Mouse (Mus musculus) CH12.LX (cell line): ENCODE data around the gene Add2. TPM values are rescaled to one million over a fixed set of nuclear protein-coding genes. Genes with fewer than 3 reads are reported as not detected.

Experiments
- DNase-seq: peaks from one replicate; pipeline ENCODE4 v3.0.0-alpha.2; 2013; ENCODE audit errors: extremely low read depth
- H3K27ac ChIP-seq: 2 replicates; pipeline ENCODE4 v1.5.1; 2012; ENCODE audit warnings: low read depth, mild to moderate bottlenecking, control low read depth, moderate library complexity; ENCODE audit not compliant: insufficient read depth
- H3K27me3 ChIP-seq: replicated peaks from 2 replicates; pipeline ENCODE3; 2012; ENCODE audit warnings: inconsistent platforms
- H3K36me3 ChIP-seq, 2 experiments: replicated peaks in 1 of 2; 2 replicates each; pipeline versions ENCODE3 to v1.6.1; 2012; ENCODE audit warnings: inconsistent platforms in 1 of 2, low read length in 1 of 2, mild to moderate bottlenecking in 1 of 2, mixed read lengths in 1 of 2, moderate library complexity in 1 of 2; ENCODE audit not compliant: control insufficient read depth in 1 of 2, insufficient read depth in 1 of 2
- H3K4me1 ChIP-seq, 2 experiments: 2 replicates each; pipeline ENCODE4 v1.6.1; 2012; ENCODE audit warnings: inconsistent platforms in 1 of 2, moderate library complexity in 1 of 2; ENCODE audit not compliant: insufficient read depth in 2 of 2, control insufficient read depth in 1 of 2
- H3K4me2 ChIP-seq: 2 replicates; pipeline ENCODE4 v1.6.1; 2012; ENCODE audit warnings: low read depth, mild to moderate bottlenecking, control low read depth; ENCODE audit not compliant: poor library complexity, insufficient read depth, severe bottlenecking
- H3K4me3 ChIP-seq, 3 experiments: fragments of 150-350 bp in 1 of 3; sonication (generic) in 1 of 3; replicated peaks in 1 of 3; 2 replicates each; pipeline versions ENCODE3 to v1.5.1; 2011 to 2012; ENCODE audit warnings: low read depth in 2 of 3, low read length in 2 of 3, mild to moderate bottlenecking in 2 of 3, moderate library complexity in 2 of 3, control low read depth in 1 of 3, improper control_type of control experiment in 1 of 3, inconsistent platforms in 1 of 3, mixed read lengths in 1 of 3; ENCODE audit not compliant: poor library complexity in 1 of 3
- H3K79me2 ChIP-seq: replicated peaks from 2 replicates; pipeline ENCODE4 v1.6.1; 2012; ENCODE audit warnings: mild to moderate bottlenecking, moderate library complexity; ENCODE audit not compliant: control insufficient read depth, poor library complexity, insufficient read depth, severe bottlenecking; ENCODE audit errors: extremely low read depth
- H3K9ac ChIP-seq: 2 replicates; pipeline ENCODE4 v1.6.1; 2012; ENCODE audit warnings: low read depth, mild to moderate bottlenecking, control low read depth, moderate library complexity; ENCODE audit not compliant: insufficient read depth
- H3K9me3 ChIP-seq: replicated peaks from 2 replicates; pipeline ENCODE3; 2012; ENCODE audit warnings: low read length, inconsistent platforms, mixed read lengths
- BHLHE40 ChIP-seq: IDR thresholded peaks from 2 replicates; pipeline ENCODE4 v1.6.1; 2011; ENCODE audit warnings: mild to moderate bottlenecking, low read depth, low read length, improper control_type of control experiment
- CHD1 ChIP-seq: IDR thresholded peaks from 2 replicates; pipeline ENCODE4 v1.6.1; 2012; ENCODE audit warnings: low read depth, low read length, improper control_type of control experiment, inconsistent platforms
- CHD2 ChIP-seq: IDR thresholded peaks from 2 replicates; pipeline ENCODE4 v1.6.1; 2011; ENCODE audit warnings: low read length, improper control_type of control experiment
- CTCF ChIP-seq, 2 experiments: IDR thresholded peaks in 1 of 2; conservative IDR thresholded peaks in 1 of 2; 2 replicates each; pipeline ENCODE4 v1.5.1; 2011 to 2012; ENCODE audit warnings: low read depth in 2 of 2, low read length in 2 of 2, improper control_type of control experiment in 1 of 2, inconsistent platforms in 1 of 2, mild to moderate bottlenecking in 1 of 2, moderate library complexity in 1 of 2
- GABPA ChIP-seq: IDR thresholded peaks from 2 replicates; pipeline ENCODE4 v1.6.1; 2012; ENCODE audit warnings: low read depth, low read length, improper control_type of control experiment, inconsistent platforms; ENCODE audit not compliant: insufficient replicate concordance
- MAFK ChIP-seq: IDR thresholded peaks from 2 replicates; pipeline ENCODE4 v1.6.1; 2011; ENCODE audit warnings: low read length, improper control_type of control experiment; ENCODE audit not compliant: insufficient replicate concordance
- MYC ChIP-seq: IDR thresholded peaks from 2 replicates; pipeline ENCODE4 v1.6.1; 2011; ENCODE audit warnings: low read depth, mild to moderate bottlenecking, improper control_type of control experiment, low read length
- NELFE ChIP-seq: IDR thresholded peaks from 2 replicates; pipeline ENCODE4 v1.6.1; 2011; ENCODE audit warnings: low read depth, low read length, improper control_type of control experiment
- POLR2A ChIP-seq: IDR thresholded peaks from 2 replicates; pipeline ENCODE4 v1.6.1; 2011; ENCODE audit warnings: low read depth, mild to moderate bottlenecking, improper control_type of control experiment, low read length
- RAD21 ChIP-seq: IDR thresholded peaks from 2 replicates; pipeline ENCODE4 v1.6.1; 2011; ENCODE audit warnings: low read depth, mild to moderate bottlenecking, low read length, improper control_type of control experiment, moderate library complexity
- RCOR1 ChIP-seq: conservative IDR thresholded peaks from 2 replicates; pipeline ENCODE4 v1.6.1; 2012; ENCODE audit warnings: low read depth, mild to moderate bottlenecking, inconsistent platforms, low read length, improper control_type of control experiment
- SMC3 ChIP-seq: IDR thresholded peaks from 2 replicates; pipeline ENCODE4 v1.6.1; 2011; ENCODE audit warnings: low read depth, low read length, improper control_type of control experiment
- USF1 ChIP-seq: IDR thresholded peaks from 2 replicates; pipeline ENCODE4 v1.6.1; 2014; ENCODE audit warnings: low read depth, mild to moderate bottlenecking, inconsistent platforms, low read length, improper control_type of control experiment
- ZC3H11A ChIP-seq: IDR thresholded peaks from 2 replicates; pipeline ENCODE4 v1.6.1; 2012; ENCODE audit warnings: low read depth, mild to moderate bottlenecking, inconsistent platforms, low read length, improper control_type of control experiment
- dilution Hi-C: fragments of 300-500 bp; cut with MboI; formaldehyde crosslinking; loops from 2 replicates; pipeline ENCODE4 v1.14.3; 2020; ENCODE audit warnings: low sequenced_read_pairs; ENCODE audit not compliant: extremely low pct_unique_long_range_greater_than_20kb, extremely low pct_ligation_motif_present
- in situ Hi-C: fragments of 300-500 bp; cut with MboI; formaldehyde crosslinking; loops from 3 replicates; pipeline ENCODE4 v1.14.3; 2019; ENCODE audit warnings: low sequenced_read_pairs, low pct_ligation_motif_present, low pct_unique_long_range_greater_than_20kb, mixed read lengths
- polyA plus RNA-seq: library from polyadenylated mRNA; unstranded; fragments of >175 nt; gene quantifications from 2 replicates; pipeline ENCODE4 v1.2.1, GENCODE M21; 2012; ENCODE audit warnings: low read depth; ENCODE audit not compliant: insufficient read length
- total RNA-seq, 2 experiments: library from RNA; depleted of rRNA; stranded (reverse); fragments of 300-350 nt in 1 of 2; fragments of >200 nt in 1 of 2; gene quantifications; 2 replicates each; pipeline ENCODE4 v1.2.3; 2012 to 2014

The Add2 gene
- total and polyA plus RNA-seq, 3 experiments: 0.11 TPM; not detected in 2

- in situ Hi-C loops: no loop called here
- no peak for DNase-seq
- no peak overlapping the region for H3K4me2 ChIP-seq
- no peak overlapping the region for H3K4me3 ChIP-seq
- no peak overlapping the region for H3K9ac ChIP-seq
- no peaks in the 10 kb centered on the region for H3K79me2 ChIP-seq
- no peaks in the 10 kb centered on the region for H3K4me1 ChIP-seq
- peaks cover 60% of the 10 kb centered on the region for H3K27me3 ChIP-seq
- TF ChIP-seq CHD2 (no peak), CTCF (conservative IDR thresholded peaks at IDR 0.05 in 1 of 2, IDR thresholded peaks at IDR 0.05 in 1 of 2; ENCODE audit: low read depth in 2 of 2, low read length in 2 of 2) (0 out of 4 replicates have a peak, but pooled peaks of 1 of the 2 experiments have one; percentile 2), POLR2A (no peak)
- H3K36me3 ChIP-seq: no peaks in the 10 kb centered on the region
- H3K9me3 ChIP-seq: peaks cover 6% of the 10 kb centered on the region
- no peak overlapping the region for H3K27ac ChIP-seq
- dilution Hi-C loops: no loop called here
These were observed 107.7 kb downstream of the Add2 start for GRCm38 (mm10) chr6:86136206-86136605.

DNA sequence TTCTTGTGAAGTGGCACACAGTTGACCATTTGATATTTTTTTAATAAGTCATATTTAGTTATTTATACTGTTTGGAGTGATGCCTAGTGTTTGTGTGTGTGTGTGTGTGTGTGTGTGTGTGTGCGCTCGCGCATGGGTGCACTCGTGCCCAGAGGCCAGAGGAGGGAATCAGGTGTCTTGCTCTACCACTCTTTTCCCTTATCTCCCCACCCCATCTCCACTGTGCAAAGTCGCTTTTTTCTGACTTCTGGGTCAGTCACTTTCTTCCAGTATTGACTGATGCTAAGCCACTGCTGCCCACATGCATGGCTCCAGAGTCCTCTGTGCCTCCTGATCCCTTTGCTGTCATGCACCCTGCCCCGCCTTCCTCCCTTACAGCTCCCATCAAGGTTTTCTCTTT, 112.8 kb downstream of the Add2 start:
- dilution Hi-C loops: no loop called here

DNA sequence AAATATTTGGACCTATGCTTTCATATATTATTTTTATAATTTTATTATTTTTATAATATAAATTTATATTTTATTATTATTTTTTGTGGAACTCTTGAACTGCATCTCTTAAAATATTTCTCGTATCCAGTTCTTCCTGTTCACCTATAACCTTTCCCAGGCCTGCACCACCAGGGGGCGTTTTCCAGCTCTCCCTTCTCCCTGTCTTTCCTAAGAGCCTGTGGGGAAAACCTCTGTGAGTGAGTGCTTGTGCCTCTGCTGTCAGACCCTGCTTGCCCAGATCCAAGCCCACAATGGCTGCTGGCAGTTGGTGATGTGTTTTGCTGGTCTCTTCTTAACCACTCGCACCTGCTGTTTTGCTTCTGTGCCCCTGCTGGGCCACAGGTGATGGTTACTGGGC, 113.3 kb downstream of the Add2 start:
- H3K9ac ChIP-seq: no peak overlapping the region
- H3K79me2 ChIP-seq: no peaks in the 10 kb centered on the region
- H3K27ac ChIP-seq: no peak overlapping the region
- H3K4me2 ChIP-seq: no peak overlapping the region
- peaks cover 51% of the 10 kb centered on the region for H3K27me3 ChIP-seq
- H3K4me1 ChIP-seq: no peaks in the 10 kb centered on the region
- TF ChIP-seq RAD21: peak; percentile 21
- TF ChIP-seq USF1: no peak
- TF ChIP-seq CHD1: no peak
- peak; percentile 65 for TF ChIP-seq SMC3
- peak; percentile 52 to 71 for TF ChIP-seq CTCF (conservative IDR thresholded peaks at IDR 0.05 in 1 of 2, IDR thresholded peaks at IDR 0.05 in 1 of 2; ENCODE audit: low read depth in 2 of 2, low read length in 2 of 2)
- TF ChIP-seq ZC3H11A: no peak
- no peak for TF ChIP-seq GABPA
- TF ChIP-seq BHLHE40: no peak
- no peak for TF ChIP-seq NELFE
- TF ChIP-seq, all 38 proteins: peak for 3
- dilution Hi-C loops: no loop called here
- Histone ChIP-seq H3K36me3 (no peaks in the 10 kb centered on the region), H3K4me3 (no peak overlapping the region), H3K9me3 (peaks cover 8% of the 10 kb centered on the region)
- DNase-seq: peak; percentile 44
- in situ Hi-C loops: no loop called here

More for the DNA sequence above, 112.8 kb downstream of the Add2 start:
- peaks cover 13% of the 10 kb centered on the region for H3K9me3 ChIP-seq
- no peak for DNase-seq
- in situ Hi-C loops: no loop called here
- TF ChIP-seq RCOR1: no peak
- TF ChIP-seq USF1: no peak
- TF ChIP-seq SMC3: no peak
- TF ChIP-seq MYC: no peak
- TF ChIP-seq BHLHE40: no peak
- no peak for TF ChIP-seq GABPA
- TF ChIP-seq MAFK: no peak
- no peak overlapping the region for H3K27ac ChIP-seq
- H3K9ac ChIP-seq: no peak overlapping the region
- no peaks in the 10 kb centered on the region for H3K79me2 ChIP-seq
- no peak overlapping the region for H3K4me2 ChIP-seq
- no peak overlapping the region for H3K4me3 ChIP-seq
- no peaks in the 10 kb centered on the region for H3K4me1 ChIP-seq
- H3K27me3 ChIP-seq: peaks cover 53% of the 10 kb centered on the region
- H3K36me3 ChIP-seq: no peaks in the 10 kb centered on the region
